Mouse (Mus musculus) hindbrain, postnatal 0 days (tissue): ENCODE data around the gene AA467197. TPM values are rescaled to one million over a fixed set of nuclear protein-coding genes. Genes with fewer than 3 reads are reported as not detected.

Source experiments
- ATAC-seq: fragments of 200-750 bp; cut with Nextera tagmentation; 2 replicates; pipeline ENCODE4 v1.8.0; 2017; ENCODE audit warnings: mild to moderate bottlenecking, moderate TSS enrichment, moderate library complexity
- DNase-seq: peaks from one replicate; pipeline ENCODE4 v3.0.0-alpha.2; 2015; ENCODE audit warnings: low spot score
- H3K27ac ChIP-seq: fragments of 300-500 bp; sonication (generic); 2 replicates; pipeline ENCODE4 v1.5.1; 2014; ENCODE audit warnings: mild to moderate bottlenecking
- H3K27me3 ChIP-seq: fragments of 300-500 bp; sonication (generic); 2 replicates; pipeline ENCODE4 v1.6.1; 2014; ENCODE audit warnings: low read length, mixed read lengths; ENCODE audit not compliant: insufficient read depth
- H3K36me3 ChIP-seq: fragments of 300-500 bp; sonication (generic); 2 replicates; pipeline ENCODE4 v1.6.1; 2014; ENCODE audit warnings: low read length, mixed read lengths; ENCODE audit not compliant: insufficient read depth
- H3K4me1 ChIP-seq: fragments of 300-500 bp; sonication (generic); 2 replicates; pipeline ENCODE4 v1.6.1; 2014; ENCODE audit warnings: antibody characterized with exemption, low read length, mixed read lengths; ENCODE audit not compliant: insufficient read depth
- H3K4me2 ChIP-seq: fragments of 300-500 bp; sonication (generic); 2 replicates; pipeline ENCODE4 v1.6.1; 2014; ENCODE audit warnings: low read depth, mild to moderate bottlenecking, low read length, moderate library complexity, mixed read lengths
- H3K4me3 ChIP-seq: fragments of 300-500 bp; sonication (generic); 2 replicates; pipeline ENCODE4 v1.5.1; 2014; ENCODE audit warnings: low read length
- H3K9ac ChIP-seq: fragments of 300-500 bp; sonication (generic); replicated peaks from 2 replicates; pipeline ENCODE4 v1.6.1; 2014; ENCODE audit warnings: mild to moderate bottlenecking, low read length, moderate library complexity, mixed read lengths
- H3K9me3 ChIP-seq: fragments of 300-500 bp; sonication (generic); 2 replicates; pipeline ENCODE4 v1.6.1; 2016; ENCODE audit warnings: low read length, mixed read lengths
- CTCF ChIP-seq: IDR thresholded peaks from 2 replicates; pipeline ENCODE4 v1.5.1; 2016; ENCODE audit warnings: antibody characterized with exemption, control low read depth, low read depth
- WGBS: fragments of 180-500 bp; shearing (Covaris S2); extraction: QIAGEN DNeasy Blood & Tissue Kit; methylation state at CpG from one replicate; pipeline ENCODE4 v1.1.7; 2014; 5-methylcytosine and 5-hydroxymethylcytosine counted together
- microRNA counts: library from miRNA; unstranded; fragments of <30 nt; microRNA quantifications from one replicate; lab custom pipeline; 2015
- microRNA-seq, 2 experiments: library from miRNA; unstranded; fragments of <30 nt; microRNA quantifications; one replicate each; pipeline ENCODE4; 2016
- polyA plus RNA-seq: library from polyadenylated mRNA; unstranded; fragments of >200 nt; fragmentation: Nextera tagmentation; extraction: Ambion mirVana; gene quantifications from 2 replicates; pipeline ENCODE4 v1.2.1, GENCODE M21; 2015
- total RNA-seq: library from RNA; depleted of rRNA; stranded (reverse); fragments of >200 nt; gene quantifications from 2 replicates; pipeline ENCODE4 v1.2.3, GENCODE M21; 2014; rRNA removed

AA467197 gene
- total and polyA plus RNA-seq, 2 experiments from 2014 or later, result 0.66 TPM; not detected in 1

DNA sequence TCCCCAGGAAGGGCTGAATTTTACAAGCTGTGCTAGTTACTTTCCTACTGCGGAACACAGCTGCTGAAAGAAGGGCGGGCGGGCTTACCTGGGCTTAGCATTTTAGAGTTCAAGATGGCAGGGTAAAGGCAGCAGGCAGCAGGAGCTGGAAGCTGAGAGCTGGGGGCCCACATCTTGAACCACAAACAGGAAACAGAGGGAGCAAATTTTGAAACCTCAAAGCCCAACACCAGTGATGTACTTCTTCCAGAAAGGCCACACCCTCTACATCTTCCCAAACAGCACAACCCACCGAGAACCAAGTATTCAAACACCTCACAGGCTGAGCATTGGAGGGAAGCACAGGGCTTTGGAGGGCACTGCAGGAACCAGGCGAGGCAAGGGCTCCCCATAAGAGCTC lies 36.1 kb downstream of the AA467197 start:
- TF ChIP-seq CTCF, result no peak
- no peak overlapping the region for H3K9ac ChIP-seq
- no peak overlapping the region for H3K4me2 ChIP-seq
- no peak for ATAC-seq
- 75% methylated on average over 5 of the region's 5 CpGs for WGBS
- H3K4me3 ChIP-seq, result no peak overlapping the region
- no peaks in the 10 kb centered on the region for H3K27me3 ChIP-seq
- H3K27ac ChIP-seq, result no peak overlapping the region
- H3K4me1 ChIP-seq, result no peaks in the 10 kb centered on the region
- no peaks in the 10 kb centered on the region for H3K36me3 ChIP-seq
- no peak for DNase-seq
- H3K9me3 ChIP-seq, result no peaks in the 10 kb centered on the region

DNA sequence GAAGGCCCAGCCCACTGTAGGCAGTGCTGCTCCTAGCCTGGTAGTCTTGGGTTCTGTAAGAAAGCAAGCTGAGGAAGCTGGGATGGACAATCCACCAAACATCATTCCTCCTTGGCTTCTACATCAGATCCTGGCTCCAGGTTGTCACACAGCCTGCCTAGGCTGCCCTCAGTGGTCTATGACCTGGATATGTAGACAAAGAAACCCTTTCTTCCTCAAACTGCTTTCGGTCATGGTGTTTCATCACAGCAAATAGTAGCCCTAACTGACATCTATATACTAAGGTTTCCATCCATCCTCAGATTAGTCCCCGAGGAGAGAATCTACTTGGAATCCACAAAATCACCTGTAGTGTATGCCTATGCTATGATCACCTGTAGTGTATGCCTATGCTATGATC lies 38.3 kb downstream of the AA467197 start:
- Histone ChIP-seq H3K4me1 (no peaks in the 10 kb centered on the region), H3K4me3 (no peak overlapping the region), H3K36me3 (no peaks in the 10 kb centered on the region), H3K27ac (no peak overlapping the region), H3K27me3 (no peaks in the 10 kb centered on the region), H3K9me3 (no peaks in the 10 kb centered on the region), H3K4me2 (no peak overlapping the region), H3K9ac (no peak overlapping the region)
- no peak for TF ChIP-seq CTCF
- ATAC-seq, result no peak
- 95% methylated on average over 2 of the region's 2 CpGs for WGBS
- no peak for DNase-seq

DNA sequence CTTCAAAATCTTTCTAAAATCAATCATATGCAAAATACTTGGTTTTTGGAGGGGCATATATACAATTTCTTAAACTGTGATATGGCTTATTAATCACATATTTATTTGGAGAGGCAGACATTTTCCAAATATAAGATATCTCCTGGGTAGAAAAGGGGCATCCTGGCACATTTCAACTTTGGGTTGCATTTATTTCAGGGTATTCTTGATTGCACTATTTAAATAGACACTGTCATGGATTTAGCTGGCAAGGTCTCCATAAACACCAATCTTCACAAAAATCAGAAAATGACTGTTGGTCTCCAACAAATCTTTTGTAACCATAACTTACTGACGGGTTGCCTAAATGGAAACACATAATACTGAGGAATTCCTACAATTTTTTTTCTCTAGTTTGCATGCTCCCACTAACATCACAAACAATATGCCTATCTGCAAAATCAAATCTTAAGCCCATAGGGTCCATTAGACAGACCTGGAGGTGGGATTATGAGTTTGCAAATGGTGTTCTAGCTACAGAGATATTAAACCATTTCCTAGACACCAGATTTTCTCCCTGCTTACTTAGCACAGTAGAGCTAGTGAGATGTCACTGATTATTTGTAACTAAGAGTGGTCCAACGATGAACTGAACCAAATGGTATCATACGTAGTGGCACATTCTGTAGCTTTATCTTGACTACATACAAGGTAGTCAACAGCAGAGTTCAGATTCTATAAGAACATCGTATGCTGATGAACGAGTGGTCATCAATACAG lies 44.8 kb downstream of the AA467197 start:
- WGBS, result 86% methylated on average over 5 of the region's 5 CpGs

DNA sequence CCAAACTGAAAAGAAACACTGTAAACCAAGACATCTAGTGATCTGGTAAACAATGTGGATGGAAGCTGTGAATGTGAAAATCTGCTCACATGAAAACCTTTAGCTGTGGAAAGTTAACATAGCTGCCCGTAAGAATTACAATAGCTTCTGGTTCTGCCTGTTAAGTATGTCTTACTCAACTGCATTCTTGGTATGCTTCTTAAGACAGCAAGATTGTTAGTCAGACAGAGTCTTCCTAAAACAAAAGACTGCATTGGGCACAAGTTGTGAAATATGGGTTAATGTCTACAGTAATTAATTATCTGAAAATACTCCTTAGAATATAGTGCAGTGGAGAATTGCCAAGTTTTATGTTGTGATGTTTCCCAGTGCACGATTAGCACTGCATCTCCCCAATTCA lies 45.7 kb downstream of the AA467197 start:
- 57% methylated on average over 2 of the region's 2 CpGs for WGBS
- Histone ChIP-seq H3K4me2 (no peak overlapping the region), H3K4me1 (no peaks in the 10 kb centered on the region), H3K36me3 (peaks cover 7% of the 10 kb centered on the region; the same call in 1 of the 2 replicates), H3K27me3 (no peaks in the 10 kb centered on the region), H3K9ac (no peak overlapping the region), H3K9me3 (peaks cover 13% of the 10 kb centered on the region), H3K4me3 (no peak overlapping the region), H3K27ac (no peak overlapping the region)
- ATAC-seq, result no peak
- no peak for TF ChIP-seq CTCF
- DNase-seq, result no peak

More for the DNA sequence above, 44.8 kb downstream of the AA467197 start:
- no peak overlapping the region for H3K9ac ChIP-seq
- TF ChIP-seq CTCF, result no peak
- no peak overlapping the region for H3K4me2 ChIP-seq
- H3K4me3 ChIP-seq, result no peak overlapping the region
- peaks cover 3% of the 10 kb centered on the region; the same call in 1 of the 2 replicates for H3K36me3 ChIP-seq
- ATAC-seq, result no peak
- no peaks in the 10 kb centered on the region for H3K27me3 ChIP-seq
- H3K4me1 ChIP-seq, result no peaks in the 10 kb centered on the region
- no peak overlapping the region for H3K27ac ChIP-seq
- DNase-seq, result peak; percentile 7
- peaks cover 13% of the 10 kb centered on the region for H3K9me3 ChIP-seq

DNA sequence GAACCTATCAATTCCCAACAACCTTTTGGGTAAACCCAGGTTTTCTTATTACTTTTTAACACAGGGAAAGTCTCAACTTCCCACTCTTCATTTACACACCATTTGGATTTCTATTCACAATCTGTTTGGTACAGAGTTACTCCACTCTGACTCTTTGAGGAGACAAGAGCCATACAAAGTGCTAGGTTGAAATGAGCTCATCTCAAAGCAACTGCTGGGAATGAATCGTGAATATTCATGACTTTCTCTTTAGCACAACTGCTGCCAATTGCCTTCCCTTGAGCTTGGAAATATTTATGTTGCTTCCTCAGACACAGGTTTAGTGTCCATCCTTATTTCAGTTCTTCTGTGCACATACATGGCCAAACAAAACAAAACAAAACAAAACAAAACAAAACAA lies 46.9 kb downstream of the AA467197 start:
- Histone ChIP-seq H3K36me3 (peaks cover 7% of the 10 kb centered on the region; the same call in 1 of the 2 replicates), H3K4me2 (no peak overlapping the region), H3K27ac (no peak overlapping the region), H3K9ac (no peak overlapping the region), H3K4me3 (no peak overlapping the region), H3K27me3 (no peaks in the 10 kb centered on the region), H3K9me3 (peaks cover 13% of the 10 kb centered on the region), H3K4me1 (no peaks in the 10 kb centered on the region)
- ATAC-seq, result no peak
- TF ChIP-seq CTCF, result no peak
- peak; percentile 10 for DNase-seq
- WGBS, result 56% methylated on average over 1 of the region's 1 CpGs

DNA sequence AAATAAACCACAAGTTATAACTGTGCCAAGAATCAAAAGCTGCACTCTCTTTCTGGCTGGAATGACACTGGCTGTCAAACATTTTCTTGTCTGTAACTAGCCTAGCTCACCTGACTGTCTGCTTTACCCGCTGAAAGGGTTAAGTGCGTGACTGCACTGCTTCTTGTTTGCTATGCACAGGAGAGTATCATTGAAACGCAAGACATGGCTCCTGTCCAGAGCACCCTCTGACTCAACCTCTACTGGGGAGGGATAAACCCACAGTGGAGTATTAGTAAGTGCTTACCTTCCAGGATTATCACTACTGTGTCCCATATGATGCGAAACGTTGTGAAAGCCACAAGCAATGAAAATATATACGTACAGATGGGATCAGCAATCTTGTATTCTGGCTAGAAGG lies 49.9 kb downstream of the AA467197 start:
- H3K9ac ChIP-seq, result no peak overlapping the region
- no peak overlapping the region for H3K4me2 ChIP-seq
- H3K4me1 ChIP-seq, result no peaks in the 10 kb centered on the region
- WGBS, result 78% methylated on average over 6 of the region's 6 CpGs
- no peak for DNase-seq
- H3K4me3 ChIP-seq, result no peak overlapping the region
- H3K27me3 ChIP-seq, result no peaks in the 10 kb centered on the region
- no peak for TF ChIP-seq CTCF
- peaks cover 7% of the 10 kb centered on the region; the same call in 1 of the 2 replicates for H3K36me3 ChIP-seq
- ATAC-seq, result no peak
- H3K27ac ChIP-seq, result no peak overlapping the region
- peaks cover 6% of the 10 kb centered on the region for H3K9me3 ChIP-seq

MicroRNAs encoded within 50 kb of the gene (microRNA counts, 519-probe panel; counts per million panel counts)
- microRNA mmu-miR-147 (lab: Ali Mortazavi, UCI), result not detected

Small RNA genes lying within 50 kb of the gene (microRNA-seq; reads per million reads assigned to microRNA genes)
- 10.0 to 10.4 reads per million in 2 experiments for gene Mir147

Other genes starting within 250 kb of the AA467197 start
- 0.16 TPM in 1 of 2 replicates, not detected in the other for gene Slc28a2, start 210.5 kb upstream of the AA467197 start, total RNA-seq
- gene Slc28a2, start 210.5 kb upstream of the AA467197 start, polyA plus RNA-seq, result 0.13 TPM in 1 of 2 replicates, not detected in the other
- not detected in 2 replicates for gene Gm14085, start 152.0 kb upstream of the AA467197 start, total RNA-seq
- gene Gm14085, start 152.0 kb upstream of the AA467197 start, polyA plus RNA-seq, result not detected in 2 replicates
- gene Gatm, start 25.7 kb upstream of the AA467197 start, total RNA-seq, result 42.7 and 44.0 TPM in 2 replicates
- 72.9 and 78.1 TPM in 2 replicates for gene Gatm, start 25.7 kb upstream of the AA467197 start, polyA plus RNA-seq
- 32.0 and 37.6 TPM in 2 replicates for gene Slc30a4, start 65.7 kb downstream of the AA467197 start, total RNA-seq
- 6.3 and 6.6 TPM in 2 replicates for gene Slc30a4, start 65.7 kb downstream of the AA467197 start, polyA plus RNA-seq
- 75.4 and 138 TPM in 2 replicates for gene Bloc1s6, start 101.5 kb downstream of the AA467197 start, total RNA-seq
- 94.1 and 97.3 TPM in 2 replicates for gene Bloc1s6, start 101.5 kb downstream of the AA467197 start, polyA plus RNA-seq
- 2.9 and 3.2 TPM in 2 replicates for gene Sqor, start 128.3 kb downstream of the AA467197 start, total RNA-seq
- gene Sqor, start 128.3 kb downstream of the AA467197 start, polyA plus RNA-seq, result 4.4 and 5.7 TPM in 2 replicates